Mouse (Mus musculus): ENCODE measurements at regions not wholly inside any gene's neighbourhood (a gene's known extent, or its start where the extent isn't known, plus 50 kb on each side); places are given as distances from the start of the nearest gene placed in this dataset.

- TF ChIP-seq POLR2A (IDR thresholded peaks at IDR 0.05; ENCODE audit: borderline replicate concordance, control insufficient read depth, low read depth, low read length), result no peak
- TF ChIP-seq CTCF (IDR thresholded peaks at IDR 0.05; ENCODE audit: control insufficient read depth, insufficient read depth, low read length), result no peak
Observed at GRCm38 (mm10) chr8:125311228-125312053, 257.4 kb downstream of the Disc1 start.
